Mouse (Mus musculus) telencephalon, adult 2 months (tissue): ENCODE results near the gene Itih4.

Experiments used
- DNase-seq: peaks from one replicate; pipeline ENCODE4 v3.0.0-alpha.2; 2011; ENCODE audit warnings: low read depth, low spot score

The Itih4 gene

GRCm38 (mm10) chr14:30886204-30886603, at the start of gene Itih4:
Itih4 (plus strand) TSS chr14:30886476.
- DNase-seq, result no peak

GRCm38 (mm10) chr14:30837416-30837996, 48.8 kb upstream of the Itih4 start:
- DNase-seq, result no peak

- DNase-seq, result no peak
These were observed 42.6 kb upstream of the Itih4 start for GRCm38 (mm10) chr14:30843701-30844100.

GRCm38 (mm10) chr14:30850504-30850903, 35.8 kb upstream of the Itih4 start:
- DNase-seq, result no peak

GRCm38 (mm10) chr14:30852325-30852724, 34.0 kb upstream of the Itih4 start:
- no peak for DNase-seq

GRCm38 (mm10) chr14:30855316-30855715, 31.0 kb upstream of the Itih4 start:
- DNase-seq, result no peak

- DNase-seq, result no peak
These were observed 29.3 kb upstream of the Itih4 start for GRCm38 (mm10) chr14:30856885-30857507.

GRCm38 (mm10) chr14:30857990-30858389, 28.3 kb upstream of the Itih4 start:
- DNase-seq, result no peak

- no peak for DNase-seq
These were observed 24.7 kb upstream of the Itih4 start for GRCm38 (mm10) chr14:30861421-30862125.

GRCm38 (mm10) chr14:30862368-30862767, 23.9 kb upstream of the Itih4 start:
- no peak for DNase-seq

- no peak for DNase-seq
These were observed 21.0 kb upstream of the Itih4 start for GRCm38 (mm10) chr14:30865311-30865710.

- no peak for DNase-seq
These were observed 19.2 kb upstream of the Itih4 start for GRCm38 (mm10) chr14:30867042-30867441.

GRCm38 (mm10) chr14:30868826-30869225, 17.4 kb upstream of the Itih4 start:
- no peak for DNase-seq

GRCm38 (mm10) chr14:30869391-30869801, 16.9 kb upstream of the Itih4 start:
- no peak for DNase-seq

- DNase-seq, result peak; percentile 52
These were observed 15.8 kb upstream of the Itih4 start for GRCm38 (mm10) chr14:30870206-30871147.

GRCm38 (mm10) chr14:30874095-30874700, 12.1 kb upstream of the Itih4 start:
- DNase-seq, result no peak

- no peak for DNase-seq
These were observed 11.0 kb upstream of the Itih4 start for GRCm38 (mm10) chr14:30875130-30875865.

GRCm38 (mm10) chr14:30875955-30876354, 10.3 kb upstream of the Itih4 start:
- no peak for DNase-seq

- no peak for DNase-seq
These were observed 9.8 kb upstream of the Itih4 start for GRCm38 (mm10) chr14:30876451-30876850.

GRCm38 (mm10) chr14:30877827-30878226, 8.4 kb upstream of the Itih4 start:
- DNase-seq, result no peak
